Mouse (Mus musculus): Measurements from ENCODE around the gene Phlpp1. TPM values are rescaled to one million over a fixed set of nuclear protein-coding genes. Genes with fewer than 3 reads are reported as not detected.

Gene Phlpp1
- polyA plus RNA-seq, 1 experiment from 2014 or later: 3.8 TPM

DNA sequence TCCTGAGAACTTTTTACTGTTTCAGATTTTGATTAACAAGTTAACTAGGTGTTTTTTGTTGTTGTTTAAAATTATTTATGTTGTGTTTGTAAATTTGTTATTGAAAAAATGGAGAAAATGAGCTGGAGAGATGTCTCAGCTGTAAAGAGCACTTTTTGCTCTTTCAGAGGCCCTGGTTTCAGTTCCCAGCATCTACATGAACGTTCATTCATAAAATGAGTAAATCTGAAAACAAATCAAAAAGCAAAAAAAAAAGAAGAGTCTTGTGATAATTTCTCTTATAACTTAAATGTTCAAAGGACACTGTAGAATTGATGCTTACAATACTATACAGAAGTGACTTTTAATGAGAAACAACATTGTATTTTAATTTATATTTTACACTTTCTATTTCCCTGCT is 82.5 kb downstream of the Phlpp1 start:
- Histone ChIP-seq H3K27ac (ENCODE audit: low read length) (no peak overlapping the region), H3K9me3 (ENCODE audit: control insufficient read depth, low read depth, low read length) (no peaks in the 10 kb centered on the region), H3K9ac (replicated peaks; ENCODE audit: low read depth, low read length) (no peak overlapping the region), H3K4me2 (replicated peaks; ENCODE audit: low read depth, low read length) (no peak overlapping the region), H3K4me1 (ENCODE audit: control insufficient read depth, insufficient read depth, low read length) (no peaks in the 10 kb centered on the region), H3K27me3 (ENCODE audit: control insufficient read depth, insufficient read depth, low read length) (no peaks in the 10 kb centered on the region), H3K4me3 (ENCODE audit: low read depth, low read length) (no peak overlapping the region), H3K36me3 (ENCODE audit: control insufficient read depth, insufficient read depth, low read length) (no peaks in the 10 kb centered on the region)
- WGBS: 88% methylated on average over 1 of the region's 1 CpGs
- ATAC-seq (ENCODE audit: insufficient number of reproducible peaks, insufficient read depth, low FRiP score, low read depth): no peak

DNA sequence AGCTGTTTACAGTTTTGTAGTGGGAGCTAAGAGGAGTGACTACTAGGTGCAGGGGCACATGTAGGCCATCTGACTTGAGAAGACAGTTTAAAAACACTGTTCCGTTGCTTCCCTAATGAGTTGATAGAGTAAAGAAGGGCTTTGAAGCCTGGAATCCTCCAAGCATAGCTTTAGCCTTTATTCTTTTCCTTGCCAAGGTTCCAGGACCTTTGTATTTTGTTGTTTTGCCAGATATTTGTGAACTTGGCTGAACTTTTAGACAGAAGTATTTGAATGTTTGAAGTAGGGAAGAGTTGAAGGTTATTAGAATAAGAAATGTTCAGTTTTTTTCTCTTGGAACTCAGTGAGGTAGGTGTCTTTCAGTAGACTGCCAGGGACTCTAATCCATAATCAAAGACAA is 85.6 kb downstream of the Phlpp1 start:
- ATAC-seq (ENCODE audit: insufficient number of reproducible peaks, insufficient read depth, low FRiP score, low read depth): no peak
- 75% methylated on average over 1 of the region's 1 CpGs for WGBS

DNA sequence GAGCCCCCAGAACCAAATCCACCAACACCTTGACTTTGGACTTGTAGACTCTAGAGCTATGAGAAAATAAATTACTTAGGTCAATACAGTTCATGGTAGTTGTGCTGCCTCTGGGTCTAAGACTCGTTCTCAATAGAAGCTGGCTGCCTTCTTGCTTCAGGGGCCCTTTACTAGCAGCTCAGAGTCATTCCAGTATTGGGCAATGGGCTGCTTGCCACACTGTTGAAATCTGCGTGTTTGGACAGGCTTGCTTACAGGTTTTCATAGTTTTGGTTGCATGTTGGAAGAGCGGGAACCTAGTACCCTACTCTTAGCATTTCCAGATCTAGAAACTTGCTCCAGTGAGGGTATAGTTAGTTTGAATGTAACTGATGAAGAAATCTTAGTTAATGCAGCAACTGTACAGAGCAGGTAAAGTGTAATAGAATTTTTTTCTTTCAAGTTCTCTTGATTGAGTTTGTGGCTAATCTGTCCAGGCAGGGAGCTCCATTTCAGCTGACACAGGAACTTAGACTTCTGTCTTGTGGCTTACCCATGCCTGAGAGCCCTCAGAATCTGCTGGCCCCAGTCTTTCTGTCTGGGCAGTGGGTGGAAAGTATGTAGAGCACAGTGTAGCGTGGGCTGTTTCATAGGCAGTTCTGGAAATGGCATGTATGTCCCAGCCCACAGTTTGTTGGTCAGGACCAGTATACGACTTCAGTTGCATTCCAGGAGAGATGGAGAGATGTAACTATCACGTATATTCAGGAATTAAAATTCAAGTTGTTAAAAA is 96.7 kb downstream of the Phlpp1 start:
- Histone ChIP-seq H3K4me2 (replicated peaks; ENCODE audit: low read depth, low read length) (no peak overlapping the region), H3K9me3 (ENCODE audit: control insufficient read depth, low read depth, low read length) (no peaks in the 10 kb centered on the region), H3K9ac (replicated peaks; ENCODE audit: low read depth, low read length) (no peak overlapping the region), H3K27me3 (ENCODE audit: control insufficient read depth, insufficient read depth, low read length) (no peaks in the 10 kb centered on the region), H3K4me3 (ENCODE audit: low read depth, low read length) (no peak overlapping the region), H3K36me3 (ENCODE audit: control insufficient read depth, insufficient read depth, low read length) (no peaks in the 10 kb centered on the region), H3K4me1 (ENCODE audit: control insufficient read depth, insufficient read depth, low read length) (no peaks in the 10 kb centered on the region; the same call in 1 of the 2 replicates), H3K27ac (ENCODE audit: low read length) (no peak overlapping the region)
- 86% methylated on average over 6 of the region's 6 CpGs for WGBS
- no peak for ATAC-seq (ENCODE audit: insufficient number of reproducible peaks, insufficient read depth, low FRiP score, low read depth)

More for the DNA sequence above, 85.6 kb downstream of the Phlpp1 start:
- no peaks in the 10 kb centered on the region for H3K4me1 ChIP-seq (ENCODE audit: control insufficient read depth, insufficient read depth, low read length)
- H3K4me2 ChIP-seq (replicated peaks; ENCODE audit: low read depth, low read length): no peak overlapping the region
- no peak overlapping the region for H3K27ac ChIP-seq (ENCODE audit: low read length)
- no peaks in the 10 kb centered on the region for H3K36me3 ChIP-seq (ENCODE audit: control insufficient read depth, insufficient read depth, low read length)
- no peaks in the 10 kb centered on the region for H3K27me3 ChIP-seq (ENCODE audit: control insufficient read depth, insufficient read depth, low read length)
- no peaks in the 10 kb centered on the region for H3K9me3 ChIP-seq (ENCODE audit: control insufficient read depth, low read depth, low read length)
- no peak overlapping the region for H3K4me3 ChIP-seq (ENCODE audit: low read depth, low read length)
- H3K9ac ChIP-seq (replicated peaks; ENCODE audit: low read depth, low read length): no peak overlapping the region

DNA sequence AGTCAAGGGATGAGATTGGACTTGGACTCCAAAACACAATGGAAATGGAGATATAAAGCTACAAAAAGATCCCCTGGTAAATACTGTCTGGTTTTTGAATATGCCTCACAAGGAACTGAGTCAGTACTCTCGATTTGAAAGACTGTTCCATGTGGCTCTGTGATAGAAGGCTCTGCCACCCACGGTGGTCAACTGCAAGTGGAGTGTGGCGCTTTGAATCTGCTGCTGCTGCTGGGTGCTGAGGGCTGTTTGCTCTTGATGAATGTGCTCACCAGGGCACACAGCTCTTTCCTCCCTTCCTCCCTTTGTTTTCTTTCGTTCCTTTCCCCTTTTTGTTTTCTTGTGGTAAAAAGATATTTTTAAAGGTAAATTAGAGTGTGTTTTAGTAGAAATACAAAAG is 97.8 kb downstream of the Phlpp1 start:
- ATAC-seq (ENCODE audit: insufficient number of reproducible peaks, insufficient read depth, low FRiP score, low read depth): no peak
- no peak overlapping the region for H3K4me3 ChIP-seq (ENCODE audit: low read depth, low read length)
- no peaks in the 10 kb centered on the region; the same call in 1 of the 2 replicates for H3K4me1 ChIP-seq (ENCODE audit: control insufficient read depth, insufficient read depth, low read length)
- no peaks in the 10 kb centered on the region for H3K9me3 ChIP-seq (ENCODE audit: control insufficient read depth, low read depth, low read length)
- H3K27ac ChIP-seq (ENCODE audit: low read length): no peak overlapping the region
- H3K4me2 ChIP-seq (replicated peaks; ENCODE audit: low read depth, low read length): no peak overlapping the region
- H3K27me3 ChIP-seq (ENCODE audit: control insufficient read depth, insufficient read depth, low read length): no peaks in the 10 kb centered on the region
- WGBS: 51% methylated on average over 4 of the region's 4 CpGs
- H3K9ac ChIP-seq (replicated peaks; ENCODE audit: low read depth, low read length): no peak overlapping the region
- H3K36me3 ChIP-seq (ENCODE audit: control insufficient read depth, insufficient read depth, low read length): no peaks in the 10 kb centered on the region

DNA sequence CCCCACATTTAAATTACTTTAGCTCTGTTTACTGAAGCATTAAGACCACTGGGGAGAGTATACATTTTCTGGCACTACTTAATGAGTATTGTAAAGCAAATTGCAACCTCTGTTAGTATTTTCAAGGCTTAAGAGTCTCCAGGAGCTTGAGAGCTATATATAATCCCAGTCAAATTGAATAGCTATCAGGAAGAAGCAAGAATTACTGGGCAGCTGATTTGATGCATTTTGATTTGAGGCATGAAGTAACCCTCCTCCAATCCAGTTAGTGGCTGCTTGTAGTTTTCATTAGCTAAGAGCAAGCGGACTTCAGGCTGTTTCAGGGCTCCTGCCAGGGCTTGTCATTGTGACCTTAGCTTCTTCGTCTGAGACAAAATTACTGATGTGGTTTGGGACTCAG is 101.4 kb downstream of the Phlpp1 start:
- Histone ChIP-seq H3K9ac (replicated peaks; ENCODE audit: low read depth, low read length) (no peak overlapping the region), H3K27me3 (ENCODE audit: control insufficient read depth, insufficient read depth, low read length) (no peaks in the 10 kb centered on the region), H3K9me3 (ENCODE audit: control insufficient read depth, low read depth, low read length) (no peaks in the 10 kb centered on the region), H3K4me3 (ENCODE audit: low read depth, low read length) (no peak overlapping the region), H3K36me3 (ENCODE audit: control insufficient read depth, insufficient read depth, low read length) (no peaks in the 10 kb centered on the region), H3K27ac (ENCODE audit: low read length) (no peak overlapping the region), H3K4me2 (replicated peaks; ENCODE audit: low read depth, low read length) (no peak overlapping the region), H3K4me1 (ENCODE audit: control insufficient read depth, insufficient read depth, low read length) (no peaks in the 10 kb centered on the region; the same call in 1 of the 2 replicates)
- WGBS: 67% methylated on average over 2 of the region's 2 CpGs
- no peak for ATAC-seq (ENCODE audit: insufficient number of reproducible peaks, insufficient read depth, low FRiP score, low read depth)

DNA sequence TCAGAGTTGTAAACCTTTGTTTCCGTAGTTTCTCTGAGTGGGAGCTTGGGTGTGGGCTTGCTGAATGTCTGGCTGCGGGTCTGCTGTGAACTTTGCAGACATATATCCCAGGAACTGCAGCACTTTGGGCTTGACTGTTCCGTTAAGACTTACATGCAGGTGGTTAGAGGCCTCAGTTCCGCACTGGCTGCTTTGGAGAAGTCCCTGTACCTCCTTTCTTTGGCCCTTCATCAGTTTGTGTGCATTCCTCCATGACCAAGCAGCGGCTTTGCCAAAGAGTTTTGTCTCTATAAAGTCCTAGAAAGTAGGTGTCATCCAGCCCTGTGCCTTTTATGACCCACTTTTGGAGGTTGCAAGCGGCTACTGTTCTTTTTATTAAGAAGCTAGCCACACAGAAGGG is 102.2 kb downstream of the Phlpp1 start:
- 91% methylated on average over 6 of the region's 6 CpGs for WGBS
- ATAC-seq (ENCODE audit: insufficient number of reproducible peaks, insufficient read depth, low FRiP score, low read depth): no peak
- Histone ChIP-seq H3K4me3 (ENCODE audit: low read depth, low read length) (no peak overlapping the region), H3K4me2 (replicated peaks; ENCODE audit: low read depth, low read length) (no peak overlapping the region), H3K27ac (ENCODE audit: low read length) (no peak overlapping the region), H3K36me3 (ENCODE audit: control insufficient read depth, insufficient read depth, low read length) (no peaks in the 10 kb centered on the region), H3K27me3 (ENCODE audit: control insufficient read depth, insufficient read depth, low read length) (no peaks in the 10 kb centered on the region), H3K9ac (replicated peaks; ENCODE audit: low read depth, low read length) (no peak overlapping the region), H3K9me3 (ENCODE audit: control insufficient read depth, low read depth, low read length) (no peaks in the 10 kb centered on the region), H3K4me1 (ENCODE audit: control insufficient read depth, insufficient read depth, low read length) (no peaks in the 10 kb centered on the region; the same call in 1 of the 2 replicates)

DNA sequence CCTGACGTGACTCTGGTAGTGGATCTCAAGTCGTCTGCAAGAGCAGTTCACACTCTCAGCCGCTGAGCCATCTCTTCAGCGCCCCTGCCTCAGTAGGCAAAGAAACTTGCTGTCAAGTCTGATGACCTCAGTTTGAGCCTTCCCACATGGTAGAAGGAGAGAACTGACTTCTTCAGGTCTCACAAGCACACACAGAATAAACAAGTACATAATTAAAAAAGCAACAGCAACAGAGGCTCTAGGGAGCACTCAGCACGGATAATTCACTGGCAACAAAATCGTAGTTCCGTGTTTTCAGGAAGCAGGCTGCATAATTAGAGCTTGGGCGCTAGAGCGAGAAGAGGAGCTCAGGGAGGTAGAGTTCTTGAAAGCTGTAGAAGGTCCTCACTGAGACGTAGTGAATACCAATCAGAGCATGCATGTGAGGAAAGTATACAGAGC is 103.0 kb downstream of the Phlpp1 start:
- H3K4me3 ChIP-seq (ENCODE audit: low read depth, low read length): no peak overlapping the region
- H3K4me2 ChIP-seq (replicated peaks; ENCODE audit: low read depth, low read length): no peak overlapping the region
- H3K9me3 ChIP-seq (ENCODE audit: control insufficient read depth, low read depth, low read length): no peaks in the 10 kb centered on the region
- no peak overlapping the region for H3K9ac ChIP-seq (replicated peaks; ENCODE audit: low read depth, low read length)
- WGBS: 58% methylated on average over 10 of the region's 10 CpGs
- no peak overlapping the region for H3K27ac ChIP-seq (ENCODE audit: low read length)
- H3K36me3 ChIP-seq (ENCODE audit: control insufficient read depth, insufficient read depth, low read length): no peaks in the 10 kb centered on the region
- ATAC-seq (ENCODE audit: insufficient number of reproducible peaks, insufficient read depth, low FRiP score, low read depth): no peak
- 0 out of 2 replicates have a peak, but pooled peaks cover 4% of the 10 kb centered on the region for H3K4me1 ChIP-seq (ENCODE audit: control insufficient read depth, insufficient read depth, low read length)
- no peaks in the 10 kb centered on the region for H3K27me3 ChIP-seq (ENCODE audit: control insufficient read depth, insufficient read depth, low read length)

DNA sequence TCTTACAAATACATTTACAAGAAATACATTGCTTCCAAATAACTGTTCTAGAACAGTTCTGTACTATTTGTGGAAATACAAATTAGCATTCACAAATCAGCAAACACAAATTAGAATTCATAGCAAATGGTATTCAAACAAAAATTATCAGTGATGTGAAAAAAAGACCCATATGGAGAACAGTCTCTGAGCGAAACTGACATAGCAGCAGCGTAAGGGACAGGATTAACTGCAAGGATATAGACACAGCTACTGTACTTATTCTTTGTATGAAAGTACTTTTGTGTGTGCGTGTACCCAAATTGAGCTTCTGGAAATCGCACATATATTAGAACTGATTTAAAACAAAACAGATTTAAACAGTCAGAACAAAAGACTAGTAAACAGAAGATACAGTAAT is 103.6 kb downstream of the Phlpp1 start:
- Histone ChIP-seq H3K4me1 (ENCODE audit: control insufficient read depth, insufficient read depth, low read length) (0 out of 2 replicates have a peak, but pooled peaks cover 4% of the 10 kb centered on the region), H3K27me3 (ENCODE audit: control insufficient read depth, insufficient read depth, low read length) (no peaks in the 10 kb centered on the region), H3K9ac (replicated peaks; ENCODE audit: low read depth, low read length) (no peak overlapping the region), H3K4me3 (ENCODE audit: low read depth, low read length) (no peak overlapping the region), H3K4me2 (replicated peaks; ENCODE audit: low read depth, low read length) (no peak overlapping the region), H3K36me3 (ENCODE audit: control insufficient read depth, insufficient read depth, low read length) (no peaks in the 10 kb centered on the region), H3K27ac (ENCODE audit: low read length) (no peak overlapping the region), H3K9me3 (ENCODE audit: control insufficient read depth, low read depth, low read length) (no peaks in the 10 kb centered on the region)
- no peak for ATAC-seq (ENCODE audit: insufficient number of reproducible peaks, insufficient read depth, low FRiP score, low read depth)
- WGBS: 89% methylated on average over 4 of the region's 4 CpGs

DNA sequence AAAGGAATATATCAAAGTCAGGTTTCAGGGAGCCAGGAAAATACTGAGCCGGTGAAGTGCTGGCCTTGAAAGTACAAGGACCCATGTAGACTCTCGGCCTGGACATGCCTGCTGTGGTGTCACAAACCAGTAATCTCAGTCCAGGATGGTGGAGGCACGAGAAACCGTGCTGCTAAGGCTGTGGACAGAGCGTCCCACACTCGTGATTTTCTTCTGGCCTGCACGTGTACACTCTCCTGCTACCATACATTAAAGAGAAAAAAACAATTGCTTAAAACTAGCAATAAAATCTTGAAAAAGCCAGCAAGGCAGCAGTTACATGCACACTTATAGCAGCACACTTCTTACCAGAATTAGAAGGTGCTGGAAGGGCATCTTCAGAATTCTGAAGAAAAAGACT is 104.2 kb downstream of the Phlpp1 start:
- 82% methylated on average over 7 of the region's 7 CpGs for WGBS
- no peak for ATAC-seq (ENCODE audit: insufficient number of reproducible peaks, insufficient read depth, low FRiP score, low read depth)

More for the DNA sequence above, 104.2 kb downstream of the Phlpp1 start:
- H3K4me2 ChIP-seq (replicated peaks; ENCODE audit: low read depth, low read length): no peak overlapping the region
- no peak overlapping the region for H3K9ac ChIP-seq (replicated peaks; ENCODE audit: low read depth, low read length)
- no peak overlapping the region for H3K4me3 ChIP-seq (ENCODE audit: low read depth, low read length)
- no peaks in the 10 kb centered on the region for H3K9me3 ChIP-seq (ENCODE audit: control insufficient read depth, low read depth, low read length)
- H3K4me1 ChIP-seq (ENCODE audit: control insufficient read depth, insufficient read depth, low read length): 0 out of 2 replicates have a peak, but pooled peaks cover 4% of the 10 kb centered on the region
- no peaks in the 10 kb centered on the region for H3K36me3 ChIP-seq (ENCODE audit: control insufficient read depth, insufficient read depth, low read length)
- no peak overlapping the region for H3K27ac ChIP-seq (ENCODE audit: low read length)
- no peaks in the 10 kb centered on the region for H3K27me3 ChIP-seq (ENCODE audit: control insufficient read depth, insufficient read depth, low read length)

Measured in stomach, embryonic 14.5 days (tissue).